Mouse (Mus musculus): ENCODE data around the gene Osgin1. TPM values are rescaled to one million over a fixed set of nuclear protein-coding genes. Genes with fewer than 3 reads are reported as not detected.

Gene Osgin1
- polyA plus RNA-seq, 1 experiment from 2014 or later = 0.30 TPM

GRCm38 (mm10) chr8:119456045-119456444 is 22.1 kb downstream of the Osgin1 start:
- no peaks in the 10 kb centered on the region for H3K9me3 ChIP-seq

GRCm38 (mm10) chr8:119459724-119460123 is 25.8 kb downstream of the Osgin1 start:
- H3K36me3 ChIP-seq = no peaks in the 10 kb centered on the region
- H3K4me3 ChIP-seq = no peak overlapping the region
- peak; percentile 29 for DNase-seq (ENCODE audit: low spot score)
- peaks cover 29% of the 10 kb centered on the region for H3K27me3 ChIP-seq (ENCODE audit: insufficient read depth, poor library complexity, severe bottlenecking)
- H3K9me3 ChIP-seq = no peaks in the 10 kb centered on the region
- H3K27ac ChIP-seq = peak overlapping the region; percentile 40; the same call in 1 of the 2 replicates
- H3K4me1 ChIP-seq (replicated peaks) = peaks cover 32% of the 10 kb centered on the region
- 52% methylated on average over 16 of the region's 16 CpGs for WGBS

More at GRCm38 (mm10) chr8:119456045-119456444, 22.1 kb downstream of the Osgin1 start:
- WGBS = 89% methylated on average over 5 of the region's 5 CpGs
- no peaks in the 10 kb centered on the region; the same call in 1 of the 2 replicates for H3K27me3 ChIP-seq (ENCODE audit: insufficient read depth, poor library complexity, severe bottlenecking)
- H3K27ac ChIP-seq = no peak overlapping the region
- peaks cover 9% of the 10 kb centered on the region for H3K4me1 ChIP-seq (replicated peaks)
- DNase-seq (ENCODE audit: low spot score) = no peak
- no peaks in the 10 kb centered on the region for H3K36me3 ChIP-seq
- H3K4me3 ChIP-seq = no peak overlapping the region

GRCm38 (mm10) chr8:119461356-119461755 is 27.4 kb downstream of the Osgin1 start:
- no peak for DNase-seq (ENCODE audit: low spot score)
- WGBS = 78% methylated on average over 9 of the region's 9 CpGs
- peak overlapping the region; percentile 2; the same call in 1 of the 2 replicates for H3K27ac ChIP-seq
- peaks cover 45% of the 10 kb centered on the region for H3K27me3 ChIP-seq (ENCODE audit: insufficient read depth, poor library complexity, severe bottlenecking)
- no peaks in the 10 kb centered on the region for H3K9me3 ChIP-seq
- H3K36me3 ChIP-seq = no peaks in the 10 kb centered on the region
- H3K4me1 ChIP-seq (replicated peaks) = peaks cover 48% of the 10 kb centered on the region
- no peak overlapping the region for H3K4me3 ChIP-seq

DNA sequence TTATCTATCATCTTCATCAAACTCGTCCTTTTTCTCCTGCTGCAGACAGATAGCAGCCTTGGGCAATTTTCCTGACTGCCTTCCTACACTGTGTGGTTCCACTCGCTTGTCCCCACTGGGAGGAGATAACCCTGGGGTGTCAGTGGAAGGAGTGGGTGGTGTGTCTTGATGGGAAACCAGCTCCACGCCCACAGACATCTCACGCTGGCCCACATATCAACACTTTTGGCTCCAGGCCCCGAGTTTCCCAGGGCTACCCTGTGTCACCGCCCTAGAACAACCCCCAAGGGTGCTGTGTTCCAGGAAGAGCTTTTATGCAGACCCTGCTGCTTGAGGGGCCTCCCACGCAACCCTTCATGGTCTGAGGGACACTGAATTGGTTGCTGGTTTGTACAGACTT is 29.8 kb downstream of the Osgin1 start:
- Histone ChIP-seq H3K27ac (peak overlapping the region; percentile 37; the same call in 1 of the 2 replicates), H3K27me3 (ENCODE audit: insufficient read depth, poor library complexity, severe bottlenecking) (peaks cover 59% of the 10 kb centered on the region), H3K4me3 (no peak overlapping the region), H3K4me1 (replicated peaks) (peaks cover 54% of the 10 kb centered on the region), H3K36me3 (no peaks in the 10 kb centered on the region), H3K9me3 (no peaks in the 10 kb centered on the region)
- 46% methylated on average over 7 of the region's 7 CpGs for WGBS
- DNase-seq (ENCODE audit: low spot score) = no peak

DNA sequence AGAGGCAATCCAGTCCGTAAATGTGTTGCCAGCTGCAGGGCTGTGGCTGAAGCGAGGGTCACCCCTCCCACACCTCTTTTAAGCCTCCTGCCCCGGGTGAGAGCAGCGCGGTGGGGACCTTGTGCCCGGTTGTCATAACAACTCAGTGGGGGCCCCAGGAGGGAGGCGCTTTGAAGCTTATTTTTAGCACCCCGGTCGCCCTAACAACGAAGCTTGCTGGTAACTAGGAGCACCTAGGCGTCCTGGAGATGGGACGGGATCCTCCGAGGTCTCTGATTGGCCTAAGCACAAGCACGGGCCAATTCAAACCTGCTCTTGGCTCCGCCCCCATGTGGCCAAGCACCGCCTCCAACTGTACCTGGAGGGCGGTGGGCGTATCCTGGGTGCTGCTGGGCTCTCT is 32.2 kb downstream of the Osgin1 start:
- under 1% methylated on average over 18 of the region's 18 CpGs for WGBS
- Histone ChIP-seq H3K36me3 (no peaks in the 10 kb centered on the region), H3K27me3 (ENCODE audit: insufficient read depth, poor library complexity, severe bottlenecking) (peaks cover 59% of the 10 kb centered on the region), H3K4me3 (peak overlapping the region; percentile 36), H3K9me3 (no peaks in the 10 kb centered on the region), H3K27ac (peak overlapping the region; percentile 46), H3K4me1 (replicated peaks) (peaks cover 46% of the 10 kb centered on the region)
- DNase-seq (ENCODE audit: low spot score) = peak; percentile 38

GRCm38 (mm10) chr8:119466794-119467193 is 32.9 kb downstream of the Osgin1 start:
- no peaks in the 10 kb centered on the region for H3K9me3 ChIP-seq
- no peak for DNase-seq (ENCODE audit: low spot score)
- 73% methylated on average over 10 of the region's 10 CpGs for WGBS
- H3K4me1 ChIP-seq (replicated peaks) = peaks cover 47% of the 10 kb centered on the region
- peaks cover 55% of the 10 kb centered on the region for H3K27me3 ChIP-seq (ENCODE audit: insufficient read depth, poor library complexity, severe bottlenecking)
- H3K4me3 ChIP-seq = 0 out of 2 replicates have a peak overlapping the region, but pooled peaks have one; percentile 36
- no peaks in the 10 kb centered on the region for H3K36me3 ChIP-seq
- peak overlapping the region; percentile 46 for H3K27ac ChIP-seq

- Histone ChIP-seq H3K36me3 (no peaks in the 10 kb centered on the region), H3K27me3 (ENCODE audit: insufficient read depth, poor library complexity, severe bottlenecking) (peaks cover 46% of the 10 kb centered on the region), H3K4me1 (replicated peaks) (peaks cover 47% of the 10 kb centered on the region), H3K9me3 (no peaks in the 10 kb centered on the region), H3K4me3 (no peak overlapping the region), H3K27ac (0 out of 2 replicates have a peak overlapping the region, but pooled peaks have one; percentile 10)
- 88% methylated on average over 8 of the region's 8 CpGs for WGBS
- no peak for DNase-seq (ENCODE audit: low spot score)
Measured at GRCm38 (mm10) chr8:119468091-119468490, 34.2 kb downstream of the Osgin1 start.

GRCm38 (mm10) chr8:119478684-119479083 is 44.8 kb downstream of the Osgin1 start:
- WGBS = 25% methylated on average over 5 of the region's 5 CpGs
- no peaks in the 10 kb centered on the region for H3K27me3 ChIP-seq (ENCODE audit: insufficient read depth, poor library complexity, severe bottlenecking)
- H3K4me1 ChIP-seq (replicated peaks) = peaks cover 8% of the 10 kb centered on the region; the same call in 1 of the 2 replicates
- no peak overlapping the region for H3K27ac ChIP-seq
- H3K9me3 ChIP-seq = no peaks in the 10 kb centered on the region
- H3K4me3 ChIP-seq = no peak overlapping the region
- H3K36me3 ChIP-seq = no peaks in the 10 kb centered on the region
- no peak for DNase-seq (ENCODE audit: low spot score)

GRCm38 (mm10) chr8:119484145-119484896 is 50.4 kb downstream of the Osgin1 start:
- no peaks in the 10 kb centered on the region for H3K9me3 ChIP-seq
- H3K27ac ChIP-seq = no peak overlapping the region
- H3K4me3 ChIP-seq = no peak overlapping the region
- DNase-seq (ENCODE audit: low spot score) = no peak
- peaks cover 4% of the 10 kb centered on the region; the same call in 1 of the 2 replicates for H3K27me3 ChIP-seq (ENCODE audit: insufficient read depth, poor library complexity, severe bottlenecking)
- WGBS = 86% methylated on average over 11 of the region's 11 CpGs
- H3K36me3 ChIP-seq = no peaks in the 10 kb centered on the region
- H3K4me1 ChIP-seq (replicated peaks) = no peaks in the 10 kb centered on the region

- H3K27me3 ChIP-seq (ENCODE audit: insufficient read depth, poor library complexity, severe bottlenecking) = peaks cover 19% of the 10 kb centered on the region
- H3K9me3 ChIP-seq = no peaks in the 10 kb centered on the region
- H3K27ac ChIP-seq = no peak overlapping the region
- no peak for DNase-seq (ENCODE audit: low spot score)
- 75% methylated on average over 7 of the region's 7 CpGs for WGBS
- H3K4me1 ChIP-seq (replicated peaks) = peaks cover 19% of the 10 kb centered on the region
- no peak overlapping the region for H3K4me3 ChIP-seq
- H3K36me3 ChIP-seq = no peaks in the 10 kb centered on the region
Measured at GRCm38 (mm10) chr8:119487093-119487492, 53.2 kb downstream of the Osgin1 start.

Other genes starting within 250 kb of the Osgin1 start
- 280 and 364 TPM in 2 replicates for gene Hsbp1, start 89.6 kb upstream of the Osgin1 start, polyA plus RNA-seq (2016; fragmentation: Nextera tagmentation; extraction: Ambion mirVana)
- 11.5 and 13.5 TPM in 2 replicates for gene Mlycd, start 39.2 kb upstream of the Osgin1 start, polyA plus RNA-seq (2016; fragmentation: Nextera tagmentation; extraction: Ambion mirVana)
- gene Necab2, start 12.6 kb downstream of the Osgin1 start, polyA plus RNA-seq (2016; fragmentation: Nextera tagmentation; extraction: Ambion mirVana) = 9.0 and 14.0 TPM in 2 replicates
- gene Slc38a8, start 67.6 kb downstream of the Osgin1 start, polyA plus RNA-seq (2016; fragmentation: Nextera tagmentation; extraction: Ambion mirVana) = 1.4 TPM in 1 of 2 replicates, not detected in the other
- 104 and 107 TPM in 2 replicates for gene Mbtps1, start 124.6 kb downstream of the Osgin1 start, polyA plus RNA-seq (2016; fragmentation: Nextera tagmentation; extraction: Ambion mirVana)
- 65.1 and 78.0 TPM in 2 replicates for gene Hsdl1, start 141.1 kb downstream of the Osgin1 start, polyA plus RNA-seq (2016; fragmentation: Nextera tagmentation; extraction: Ambion mirVana)
- 0.39 and 1.3 TPM in 2 replicates for gene Dnaaf1, start 141.1 kb downstream of the Osgin1 start, polyA plus RNA-seq (2016; fragmentation: Nextera tagmentation; extraction: Ambion mirVana)
- gene Taf1c, start 171.1 kb downstream of the Osgin1 start, polyA plus RNA-seq (2016; fragmentation: Nextera tagmentation; extraction: Ambion mirVana) = 16.8 and 17.4 TPM in 2 replicates
- 0.16 and 0.41 TPM in 2 replicates for gene Adad2, start 178.6 kb downstream of the Osgin1 start, polyA plus RNA-seq (2016; fragmentation: Nextera tagmentation; extraction: Ambion mirVana)
- 0.16 and 0.29 TPM in 2 replicates for gene Kcng4, start 201.6 kb downstream of the Osgin1 start, polyA plus RNA-seq (2016; fragmentation: Nextera tagmentation; extraction: Ambion mirVana)
- gene Wfdc1, start 232.2 kb downstream of the Osgin1 start, polyA plus RNA-seq (2016; fragmentation: Nextera tagmentation; extraction: Ambion mirVana) = 9.6 and 11.6 TPM in 2 replicates

Data from hindbrain, embryonic 10.5 days (tissue).